22 mouse cellular contexts compared by ENCODE assay signal in genomic region chr10:18188564-18188963, GRCm38 (mm10). TPM values are rescaled to one million over a fixed set of nuclear protein-coding genes. Genes with fewer than 3 reads are reported as not detected.
A peak's percentile ranks its signal among the peaks of the same experiment; 100 is the strongest.
DNase-seq lines count a peak whose midpoint lies in the region; ATAC-seq lines count a peak whose summit lies in the region.
"Had no signal": no experiment of that assay in that cellular context is flagged by ENCODE, and none has a peak within 500 bp of the region (broad histone marks: within the 10 kb centered on the region; RNA-seq: fewer than 3 reads in every experiment).

No protein-coding gene starts in this region.

- peak; percentile 68 for ATAC-seq in megakaryocyte, adult 5-6 weeks (ENCODE audit: poor library complexity, severe bottlenecking)
- ATAC-seq in monocyte, adult 5-6 weeks (replicated peaks; ENCODE audit: insufficient number of reproducible peaks, low FRiP score, low TSS enrichment, poor library complexity, severe bottlenecking): 0 out of 2 replicates have a peak, but pooled peaks have one; percentile 33
- ATAC-seq: forebrain, embryonic 14.5 days had no signal

- intact Hi-C loops in heart, postnatal 25 days (cut with DNase I): no loop called here

- DNase-seq in heart, adult 11 months: peak; percentile 45
- DNase-seq in heart, postnatal 25 days (ENCODE audit: low spot score): no peak
- DNase-seq in A20 (ENCODE audit: low read depth, low spot score): peak; percentile 38
- no peak for DNase-seq in lung, postnatal 10 days
- no peak for DNase-seq in thymus, postnatal 0 days (ENCODE audit: low spot score)
- DNase-seq: adrenal gland, adult 2 months; adrenal gland, postnatal 10 days; adrenal gland, postnatal 25 days; cerebellum, adult 11 months; cerebellum, adult 18-20 months; cerebellum, adult 8-10 months; cerebellum, adult 9-11 months; cerebellum, postnatal 14 days; cerebellum, postnatal 36 days; embryo, embryonic 11 days had no signal

RNA-seq across cellular contexts. Expression of gene Ect2l, which starts 22.1 kb away (rescaled TPM):
- not detected for total RNA-seq in heart, postnatal 25 days (2021)
- not detected in 2 replicates for total RNA-seq in megakaryocyte, adult 5-6 weeks (2015)
- total RNA-seq in megakaryocyte, adult 5-6 weeks (2017): not detected in 2 replicates
- not detected in 3 replicates for total RNA-seq in monocyte, adult 5-6 weeks (2017)
- polyA plus RNA-seq in thymus, postnatal 0 days (2015; fragmentation: Nextera tagmentation; extraction: Ambion mirVana): 1.2 and 1.5 TPM in 2 replicates
- total RNA-seq: adrenal gland, adult 2 months; adrenal gland, postnatal 10 days; adrenal gland, postnatal 25 days; common myeloid progenitor, adult 5-6 weeks; ES-E14; MEL had no signal
- polyA plus RNA-seq: adrenal gland, adult 2 months; erythroblast, embryonic 14.5 days had no signal

RNA-seq across cellular contexts. Expression of gene Ccdc28a, which starts 46.2 kb away (rescaled TPM):
- total RNA-seq in heart, postnatal 25 days (2021): 10 to 100 TPM; 10.0 to 14.3 TPM
- 9.7 and 12.4 TPM in 2 replicates for total RNA-seq in megakaryocyte, adult 5-6 weeks (2015)
- 5.9 and 6.9 TPM in 2 replicates for total RNA-seq in megakaryocyte, adult 5-6 weeks (2017)
- 10.0 to 14.3 TPM (median 11.8 TPM) in 3 replicates for total RNA-seq in monocyte, adult 5-6 weeks (2017)
- polyA plus RNA-seq in thymus, postnatal 0 days (2015; fragmentation: Nextera tagmentation; extraction: Ambion mirVana): 25.9 and 29.2 TPM in 2 replicates

Comparison
In these comparisons a context has a peak if more than half of its experiments do, and no peak if none do; other contexts are left out.
1. DNase-seq: peak in heart, adult 11 months (single experiment) and A20 (single experiment); none in heart, postnatal 25 days (single experiment), lung, postnatal 10 days (single experiment) and thymus, postnatal 0 days (single experiment).